Mouse (Mus musculus) gastrocnemius, postnatal 36 days (tissue): ENCODE data around the gene Pip4p1. TPM values are rescaled to one million over a fixed set of nuclear protein-coding genes. Genes with fewer than 3 reads are reported as not detected.

Source experiments
- DNase-seq, 2 experiments: peaks; one replicate each; pipeline ENCODE4 v3.0.0; 2022
- intact Hi-C: fragments of 180-260 bp; cut with DNase I; formaldehyde crosslinking; loops from one replicate; pipeline ENCODE4 v1.15.1; 2025
- total RNA-seq, 2 experiments: library from RNA; stranded (reverse); gene quantifications; 2 replicates each; pipeline ENCODE4 v1.2.3; 2021

Gene Pip4p1
- total RNA-seq, 2 experiments from 2014 or later = 12.4 to 15.4 TPM

GRCm38 (mm10) chr14:50896747-50897373, 33.8 kb downstream of the Pip4p1 start:
- intact Hi-C loops = no loop called here
- DNase-seq = peak in 1 of 2 experiments; percentile 40

GRCm38 (mm10) chr14:50895985-50896746, 34.5 kb downstream of the Pip4p1 start:
- intact Hi-C loops = no loop called here
- DNase-seq = peak; percentile 72 to 75

GRCm38 (mm10) chr14:50895407-50895806, 35.2 kb downstream of the Pip4p1 start:
- no peak for DNase-seq
- intact Hi-C loops = no loop called here

- peak; percentile 26 to 38 for DNase-seq
- intact Hi-C loops = no loop called here
These were observed 37.9 kb downstream of the Pip4p1 start for GRCm38 (mm10) chr14:50892541-50893459.

GRCm38 (mm10) chr14:50892091-50892490, 38.6 kb downstream of the Pip4p1 start:
- intact Hi-C loops = no loop called here
- no peak for DNase-seq

GRCm38 (mm10) chr14:50891621-50892020, 39.0 kb downstream of the Pip4p1 start:
- intact Hi-C loops = no loop called here
- no peak for DNase-seq

- intact Hi-C loops = no loop called here
- DNase-seq = no peak
These were observed 54.3 kb downstream of the Pip4p1 start for GRCm38 (mm10) chr14:50876236-50876950.

Other genes with a start within 250 kb of the Pip4p1 start
- not detected for gene Olfr747, start 237.7 kb downstream of the Pip4p1 start, total RNA-seq
- gene Olfr748, start 223.5 kb downstream of the Pip4p1 start, total RNA-seq = not detected
- not detected for gene Olfr749, start 185.8 kb downstream of the Pip4p1 start, total RNA-seq
- gene Ttc5, start 145.3 kb downstream of the Pip4p1 start, total RNA-seq = 1 to 10 TPM; 5.8 to 7.1 TPM
- under 1 TPM in 1 of 2 experiments, not detected in 1; 0.86 TPM for gene Ccnb1ip1, start 123.1 kb downstream of the Pip4p1 start, total RNA-seq
- gene Parp2, start 123.0 kb downstream of the Pip4p1 start, total RNA-seq = 10 to 100 TPM in 1 of 2 experiments, 1 to 10 TPM in 1; 8.0 to 10.2 TPM
- gene Tep1, start 60.3 kb downstream of the Pip4p1 start, total RNA-seq = 1 to 10 TPM; 6.6 to 8.8 TPM
- 100 to 1,000 TPM; 100 to 136 TPM for gene Klhl33, start 33.3 kb downstream of the Pip4p1 start, total RNA-seq
- gene Osgep, start 6.0 kb downstream of the Pip4p1 start, total RNA-seq = 10 to 100 TPM; 38.3 to 46.7 TPM
- gene Apex1, start 5.9 kb downstream of the Pip4p1 start, total RNA-seq = 10 to 100 TPM; 26.9 to 28.6 TPM
- 1 to 10 TPM; 3.9 to 4.3 TPM for gene Pnp, start 226 bp upstream of the Pip4p1 start, total RNA-seq
- gene Gm49342, start 13.7 kb upstream of the Pip4p1 start, total RNA-seq = 1 to 10 TPM; 2.4 to 5.2 TPM
- gene Pnp2, start 25.1 kb upstream of the Pip4p1 start, total RNA-seq = under 1 TPM in 1 of 2 experiments, not detected in 1; 0.41 TPM
- gene Rnase10, start 76.9 kb upstream of the Pip4p1 start, total RNA-seq = not detected
- gene Rnase9, start 111.0 kb upstream of the Pip4p1 start, total RNA-seq = not detected
- not detected for gene Rnase11, start 119.3 kb upstream of the Pip4p1 start, total RNA-seq
- not detected for gene Rnase12, start 126.8 kb upstream of the Pip4p1 start, total RNA-seq
- gene Olfr750, start 143.6 kb upstream of the Pip4p1 start, total RNA-seq = not detected
- gene Rnase4, start 160.2 kb upstream of the Pip4p1 start, total RNA-seq = 10 to 100 TPM; 30.2 to 30.3 TPM
- 1 to 10 TPM; 3.1 TPM for gene Ang, start 160.3 kb upstream of the Pip4p1 start, total RNA-seq
- not detected for gene Eddm3b, start 183.6 kb upstream of the Pip4p1 start, total RNA-seq
- under 1 TPM in 1 of 2 experiments, not detected in 1; 0.22 TPM for gene Rnase6, start 193.1 kb upstream of the Pip4p1 start, total RNA-seq
- not detected for gene Rnase1, start 215.9 kb upstream of the Pip4p1 start, total RNA-seq
- gene Rnase2b, start 231.4 kb upstream of the Pip4p1 start, total RNA-seq = not detected